Mouse (Mus musculus) activated CD4-positive, CD25-positive, alpha-beta regulatory T cell (primary cell): Measurements from ENCODE around the gene Boll. TPM values are rescaled to one million over a fixed set of nuclear protein-coding genes. Genes with fewer than 3 reads are reported as not detected.

Source experiments
- polyA plus RNA-seq, 2 experiments: library from polyadenylated mRNA; unstranded; fragments of 100-300 nt; shearing (Covaris generic); gene quantifications; one replicate each; pipeline ENCODE4 v1.2.1; 2017

The Boll gene
- polyA plus RNA-seq, result 1 to 10 TPM; 2.6 to 5.2 TPM

DNA sequence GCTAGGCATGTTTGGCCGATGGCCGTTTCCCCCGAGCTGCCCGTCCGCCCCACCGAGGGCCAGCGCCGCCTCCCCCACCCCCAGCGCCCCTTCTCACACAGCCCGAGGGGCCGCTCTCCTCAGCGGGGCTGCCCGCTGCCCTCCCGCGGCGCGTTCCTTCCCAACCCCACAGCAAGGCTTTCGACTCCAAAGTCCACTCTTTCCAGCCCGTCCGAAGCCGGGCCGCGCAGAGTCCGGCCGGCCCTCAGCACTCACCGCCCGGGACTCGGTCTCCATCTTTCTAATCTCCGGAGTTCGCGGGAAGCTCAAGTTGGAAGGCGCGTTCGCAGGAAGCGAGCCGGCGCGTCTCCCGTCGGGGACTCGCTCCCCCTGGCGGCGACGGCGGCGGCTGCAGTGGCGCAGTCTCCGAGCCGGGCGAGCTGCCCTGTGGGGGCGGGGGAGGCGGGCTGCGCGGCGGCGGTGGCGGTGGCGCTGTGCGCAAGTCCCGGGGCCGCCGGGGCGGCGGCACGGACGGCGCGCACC is at the start of gene Boll:
Gene Boll (minus strand): TSS at position 426 of the 522 bp plus-strand sequence.

DNA sequence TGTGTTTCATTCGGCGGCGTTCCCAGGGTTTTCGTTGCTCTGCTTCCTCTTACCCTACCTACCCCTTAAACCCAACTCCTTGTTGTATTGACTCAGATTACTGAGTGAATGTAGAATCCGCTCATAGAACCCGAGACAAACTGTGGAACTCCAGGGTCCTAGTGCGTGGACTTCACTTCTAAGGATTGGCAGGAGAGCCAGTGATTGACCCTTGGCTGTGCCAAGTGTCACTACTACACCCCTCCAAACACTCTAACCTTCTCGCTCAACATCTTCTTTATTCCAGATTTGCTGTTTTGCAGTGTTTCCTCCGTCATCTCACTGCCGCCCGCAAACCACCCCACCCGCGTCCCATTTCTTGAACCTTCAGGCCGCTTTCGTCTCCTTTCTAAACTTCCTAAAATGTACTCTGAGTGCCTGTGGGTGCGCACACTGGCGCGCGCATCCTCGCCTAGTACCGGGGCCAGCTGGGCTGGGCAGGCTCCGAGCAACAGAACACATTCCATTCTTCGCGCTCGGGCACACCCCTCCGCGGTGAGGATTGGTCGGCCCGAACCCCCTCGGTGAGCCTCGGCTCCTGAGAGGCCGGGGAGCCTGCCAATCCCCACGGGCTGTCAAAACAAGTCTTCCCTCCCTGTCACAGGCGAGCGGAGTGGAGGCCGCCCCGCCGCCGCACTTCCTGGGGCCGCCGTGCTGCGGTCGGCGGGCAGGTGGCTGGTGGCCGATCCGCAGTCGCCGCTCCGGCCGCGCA is 42.2 kb upstream of the Boll start, which contains the start of gene Plcl1:
Gene Plcl1 (plus strand): TSS at position 650 of the 751 bp plus-strand sequence.

DNA sequence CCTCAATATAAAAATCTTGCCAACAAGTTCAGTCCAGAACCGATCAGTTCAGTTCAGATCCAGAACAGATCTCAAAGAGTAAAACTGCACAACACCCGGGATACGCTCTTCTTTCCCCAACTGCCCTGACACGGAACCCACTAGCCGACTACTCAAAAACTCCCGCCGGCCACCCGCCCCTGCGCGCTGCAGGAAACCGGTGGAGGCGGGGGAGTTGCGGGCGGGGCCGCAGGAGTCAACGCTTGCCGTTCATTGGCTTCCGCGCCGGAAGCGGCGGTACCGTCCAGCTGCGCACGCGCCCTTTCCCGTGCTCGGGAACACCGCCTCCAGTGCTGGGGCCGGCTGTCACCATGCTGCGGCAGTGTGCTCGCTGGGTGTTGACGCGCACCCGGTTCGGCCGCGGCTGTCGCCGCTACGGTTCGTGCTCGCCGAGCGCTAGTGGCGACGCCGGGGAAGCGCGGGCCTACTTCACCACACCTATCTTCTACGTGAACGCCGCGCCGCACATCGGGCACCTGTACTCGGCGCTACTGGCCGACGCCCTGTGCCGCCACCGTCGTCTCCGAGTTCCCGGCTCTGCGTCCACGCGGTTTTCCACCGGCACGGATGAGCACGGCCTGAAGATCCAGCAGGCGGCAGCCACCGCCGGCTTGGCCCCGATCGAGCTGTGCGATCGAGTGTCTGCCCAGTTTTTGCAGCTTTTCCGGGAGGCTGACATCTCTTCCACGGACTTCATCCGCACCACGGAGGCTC is 126.2 kb downstream of the Boll start, which contains the start of gene Mars2:
Gene Mars2 (plus strand): TSS at position 288 of the 753 bp plus-strand sequence.

DNA sequence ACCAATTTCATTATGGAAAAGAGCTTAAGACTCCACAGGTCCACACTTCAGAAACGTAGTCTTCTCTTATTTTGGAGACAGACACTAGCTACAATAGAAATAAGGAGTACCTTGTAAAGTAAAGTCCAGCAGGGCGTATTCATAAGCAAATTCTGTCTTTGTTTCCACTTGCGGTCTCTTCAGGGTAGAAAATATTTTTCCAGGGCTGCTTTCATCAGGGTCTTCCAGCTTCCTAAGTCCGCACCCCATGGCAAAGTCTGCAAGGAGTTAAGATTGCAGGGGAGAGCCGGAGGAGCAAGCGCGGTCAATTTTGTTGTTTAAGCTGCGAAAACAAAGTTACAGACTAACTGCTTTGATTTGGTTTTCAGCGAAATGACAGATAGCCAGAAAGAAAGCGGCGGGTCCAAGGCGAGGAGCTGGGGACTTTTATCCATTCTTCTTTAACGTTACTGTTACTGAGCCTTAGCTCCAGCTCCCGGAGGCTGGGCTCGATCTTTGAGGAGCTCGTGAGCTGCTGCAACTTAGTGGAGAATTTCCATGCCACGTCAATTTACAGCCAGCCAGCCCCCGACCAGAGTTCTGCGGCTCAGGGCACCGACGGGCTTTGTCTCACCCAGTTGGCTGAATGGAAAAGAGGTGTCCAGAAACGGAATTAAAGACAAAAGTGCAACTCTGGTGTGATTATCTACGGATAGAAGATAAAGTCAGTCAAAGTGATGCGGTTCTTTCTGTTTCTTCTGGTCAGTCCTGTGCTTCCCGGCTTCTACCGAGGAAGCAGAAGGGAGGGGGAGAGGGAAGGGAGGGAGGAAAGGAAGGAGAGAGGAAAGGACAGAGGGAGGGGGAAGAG is 137.0 kb downstream of the Boll start, which contains the start of gene Rftn2:
Gene Rftn2 (minus strand): TSS at position 772 of the 847 bp plus-strand sequence.

Other genes with a start within 250 kb of the Boll start
- 100 to 1,000 TPM in 1 of 2 experiments, 10 to 100 TPM in 1; 97.4 to 122 TPM for gene Mob4, start 232.2 kb downstream of the Boll start, polyA plus RNA-seq
- 1 to 10 TPM; 1.3 to 2.8 TPM for gene Rftn2, start 136.7 kb downstream of the Boll start, polyA plus RNA-seq
- gene Mars2, start 126.3 kb downstream of the Boll start, polyA plus RNA-seq, result 1 to 10 TPM; 2.4 to 3.0 TPM
- gene Plcl1, start 42.5 kb upstream of the Boll start, polyA plus RNA-seq, result 1 to 10 TPM; 4.2 to 5.7 TPM